Mouse (Mus musculus) colon, adult 2 months (tissue): ENCODE results near the gene Gpr157. TPM values are rescaled to one million over a fixed set of nuclear protein-coding genes. Genes with fewer than 3 reads are reported as not detected.

Source experiments
- polyA plus RNA-seq: library from polyadenylated mRNA; depleted of rRNA; stranded (reverse); fragments of >200 nt; gene quantifications from 2 replicates; pipeline ENCODE4 v1.2.3, GENCODE M21; 2012; rRNA removed

Gene Gpr157
- polyA plus RNA-seq = 2.0 and 2.2 TPM in 2 replicates

DNA sequence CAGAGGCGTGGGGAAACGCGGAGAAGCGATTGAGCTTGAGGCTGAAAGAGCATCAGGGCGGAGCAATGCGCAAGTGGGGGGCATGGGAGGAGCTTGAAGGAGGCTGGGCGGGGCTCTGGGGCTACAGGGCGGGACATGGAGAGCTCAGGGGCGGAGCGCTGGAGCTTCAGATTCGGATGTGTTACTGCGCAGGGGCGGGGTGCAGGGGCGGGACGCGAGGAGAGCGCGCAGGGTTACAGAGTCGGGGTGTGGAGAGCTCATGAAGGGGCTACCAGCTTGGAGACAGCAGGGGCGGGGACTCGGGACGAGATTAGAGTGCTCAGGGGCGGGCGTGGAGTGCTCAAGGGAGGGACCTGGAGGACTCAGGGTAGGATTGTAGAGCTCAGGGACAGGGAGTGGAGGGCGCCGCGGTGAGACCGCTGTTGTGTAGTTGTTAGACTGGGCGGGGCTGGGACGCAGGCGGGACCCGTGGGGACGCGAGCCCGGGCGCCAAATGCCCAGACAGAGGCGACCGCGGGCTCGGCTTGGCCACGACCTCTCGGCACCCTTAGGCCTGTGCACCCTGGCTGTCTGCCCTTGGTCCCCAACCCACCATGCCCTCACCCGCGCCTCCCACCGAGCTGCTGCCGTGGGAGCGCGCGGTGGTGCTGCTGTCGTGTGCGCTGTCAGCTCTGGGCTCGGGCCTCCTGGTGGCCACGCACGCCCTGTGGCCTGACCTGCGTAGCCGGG lies at the start of gene Gpr157:
Gene Gpr157, plus strand, starts transcription at position 205 of the 729 bp plus-strand sequence.

DNA sequence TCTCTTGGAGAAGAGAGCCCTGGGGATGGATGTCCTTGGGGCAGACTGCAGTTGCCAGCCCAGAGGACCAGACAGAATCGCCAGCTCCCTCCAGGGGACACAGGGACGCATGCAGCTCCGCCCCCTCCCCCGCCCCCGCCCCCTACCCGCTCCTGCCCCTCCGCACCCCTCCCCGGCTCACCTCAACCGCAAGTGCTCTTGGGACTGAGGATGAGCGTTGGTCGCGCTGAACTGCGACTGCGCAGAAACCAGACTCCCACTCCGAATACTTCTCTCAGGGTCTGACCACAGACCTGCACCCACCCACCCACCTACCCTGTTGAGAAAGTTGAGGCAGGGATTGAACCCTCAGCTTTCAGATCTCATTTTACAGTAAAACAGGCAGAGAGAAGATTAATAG lies 31.9 kb downstream of the Gpr157 start, which contains the start of gene Slc2a5:
Gene Slc2a5, plus strand, starts transcription at position 229 of the 400 bp plus-strand sequence.

Other genes starting within 250 kb of the Gpr157 start
- 16.8 and 20.3 TPM in 2 replicates for gene Spsb1, start 132.3 kb upstream of the Gpr157 start, polyA plus RNA-seq
- gene H6pd, start 78.3 kb upstream of the Gpr157 start, polyA plus RNA-seq = 37.2 and 37.7 TPM in 2 replicates
- gene Slc2a5, start 31.9 kb downstream of the Gpr157 start, polyA plus RNA-seq = 2.2 and 3.7 TPM in 2 replicates
- 0.34 TPM in 1 of 2 replicates, not detected in the other for gene Slc2a7, start 61.6 kb downstream of the Gpr157 start, polyA plus RNA-seq
- gene Car6, start 114.0 kb downstream of the Gpr157 start, polyA plus RNA-seq = not detected in 2 replicates
- gene Eno1, start 149.4 kb downstream of the Gpr157 start, polyA plus RNA-seq = 273 and 536 TPM in 2 replicates
- 34.3 and 41.8 TPM in 2 replicates for gene Rere, start 194.3 kb downstream of the Gpr157 start, polyA plus RNA-seq